Mouse (Mus musculus): ENCODE measurements around the gene Synpo2l. TPM values are rescaled to one million over a fixed set of nuclear protein-coding genes. Genes with fewer than 3 reads are reported as not detected.
A peak's percentile ranks its signal among the peaks of the same experiment; 100 is the strongest.

Gene Synpo2l
- polyA plus RNA-seq, 1 experiment from 2014 or later, result 0.10 TPM

- Histone ChIP-seq H3K4me1 (ENCODE audit: control insufficient read depth, insufficient read depth, low read length) (no peaks in the 10 kb centered on the region), H3K36me3 (ENCODE audit: control insufficient read depth, insufficient read depth, low read length) (no peaks in the 10 kb centered on the region), H3K27ac (ENCODE audit: low read length) (no peak overlapping the region), H3K4me2 (ENCODE audit: low read depth, low read length) (no peak overlapping the region), H3K4me3 (ENCODE audit: low read length) (no peak overlapping the region), H3K27me3 (replicated peaks; ENCODE audit: control insufficient read depth, insufficient read depth, low read length) (no peaks in the 10 kb centered on the region), H3K9ac (ENCODE audit: low read depth, low read length) (no peak overlapping the region), H3K9me3 (ENCODE audit: control insufficient read depth, low read length) (no peaks in the 10 kb centered on the region)
- 75% methylated on average over 9 of the region's 9 CpGs for WGBS
- no peak for ATAC-seq
Measured at GRCm38 (mm10) chr14:20655731-20656130, 12.4 kb downstream of the Synpo2l start.

- Histone ChIP-seq H3K4me1 (ENCODE audit: control insufficient read depth, insufficient read depth, low read length) (no peaks in the 10 kb centered on the region), H3K9ac (ENCODE audit: low read depth, low read length) (no peak overlapping the region), H3K4me3 (ENCODE audit: low read length) (no peak overlapping the region), H3K9me3 (ENCODE audit: control insufficient read depth, low read length) (no peaks in the 10 kb centered on the region), H3K36me3 (ENCODE audit: control insufficient read depth, insufficient read depth, low read length) (no peaks in the 10 kb centered on the region), H3K4me2 (ENCODE audit: low read depth, low read length) (no peak overlapping the region), H3K27me3 (replicated peaks; ENCODE audit: control insufficient read depth, insufficient read depth, low read length) (no peaks in the 10 kb centered on the region), H3K27ac (ENCODE audit: low read length) (no peak overlapping the region)
- ATAC-seq, result no peak
- 68% methylated on average over 9 of the region's 9 CpGs for WGBS
Measured at GRCm38 (mm10) chr14:20654690-20655421, 13.3 kb downstream of the Synpo2l start.

- Histone ChIP-seq H3K27ac (ENCODE audit: low read length) (no peak overlapping the region), H3K27me3 (replicated peaks; ENCODE audit: control insufficient read depth, insufficient read depth, low read length) (no peaks in the 10 kb centered on the region), H3K9ac (ENCODE audit: low read depth, low read length) (no peak overlapping the region), H3K36me3 (ENCODE audit: control insufficient read depth, insufficient read depth, low read length) (no peaks in the 10 kb centered on the region), H3K4me1 (ENCODE audit: control insufficient read depth, insufficient read depth, low read length) (no peaks in the 10 kb centered on the region), H3K4me2 (ENCODE audit: low read depth, low read length) (no peak overlapping the region), H3K4me3 (ENCODE audit: low read length) (no peak overlapping the region), H3K9me3 (ENCODE audit: control insufficient read depth, low read length) (no peaks in the 10 kb centered on the region)
- WGBS, result 64% methylated on average over 4 of the region's 4 CpGs
- ATAC-seq, result no peak
Measured at GRCm38 (mm10) chr14:20651722-20652256, 16.4 kb downstream of the Synpo2l start.

GRCm38 (mm10) chr14:20651000-20651399, 17.2 kb downstream of the Synpo2l start:
- no peaks in the 10 kb centered on the region for H3K36me3 ChIP-seq (ENCODE audit: control insufficient read depth, insufficient read depth, low read length)
- no peaks in the 10 kb centered on the region for H3K4me1 ChIP-seq (ENCODE audit: control insufficient read depth, insufficient read depth, low read length)
- H3K4me2 ChIP-seq (ENCODE audit: low read depth, low read length), result no peak overlapping the region
- ATAC-seq, result no peak
- no peak overlapping the region for H3K4me3 ChIP-seq (ENCODE audit: low read length)
- WGBS, result 64% methylated on average over 2 of the region's 2 CpGs
- H3K9ac ChIP-seq (ENCODE audit: low read depth, low read length), result no peak overlapping the region
- H3K27ac ChIP-seq (ENCODE audit: low read length), result no peak overlapping the region
- H3K9me3 ChIP-seq (ENCODE audit: control insufficient read depth, low read length), result no peaks in the 10 kb centered on the region
- H3K27me3 ChIP-seq (replicated peaks; ENCODE audit: control insufficient read depth, insufficient read depth, low read length), result no peaks in the 10 kb centered on the region

- Histone ChIP-seq H3K27ac (ENCODE audit: low read length) (no peak overlapping the region), H3K4me3 (ENCODE audit: low read length) (no peak overlapping the region), H3K4me2 (ENCODE audit: low read depth, low read length) (no peak overlapping the region), H3K9ac (ENCODE audit: low read depth, low read length) (no peak overlapping the region), H3K4me1 (ENCODE audit: control insufficient read depth, insufficient read depth, low read length) (no peaks in the 10 kb centered on the region), H3K36me3 (ENCODE audit: control insufficient read depth, insufficient read depth, low read length) (no peaks in the 10 kb centered on the region), H3K27me3 (replicated peaks; ENCODE audit: control insufficient read depth, insufficient read depth, low read length) (no peaks in the 10 kb centered on the region), H3K9me3 (ENCODE audit: control insufficient read depth, low read length) (no peaks in the 10 kb centered on the region)
- ATAC-seq, result no peak
Measured at GRCm38 (mm10) chr14:20646381-20646780, 21.8 kb downstream of the Synpo2l start.

- Histone ChIP-seq H3K27ac (ENCODE audit: low read length) (no peak overlapping the region), H3K4me1 (ENCODE audit: control insufficient read depth, insufficient read depth, low read length) (no peaks in the 10 kb centered on the region), H3K4me2 (ENCODE audit: low read depth, low read length) (no peak overlapping the region), H3K4me3 (ENCODE audit: low read length) (no peak overlapping the region), H3K9ac (ENCODE audit: low read depth, low read length) (no peak overlapping the region), H3K36me3 (ENCODE audit: control insufficient read depth, insufficient read depth, low read length) (no peaks in the 10 kb centered on the region), H3K27me3 (replicated peaks; ENCODE audit: control insufficient read depth, insufficient read depth, low read length) (no peaks in the 10 kb centered on the region), H3K9me3 (ENCODE audit: control insufficient read depth, low read length) (no peaks in the 10 kb centered on the region)
- 38% methylated on average over 3 of the region's 3 CpGs for WGBS
- ATAC-seq, result no peak
Measured at GRCm38 (mm10) chr14:20645547-20645946, 22.6 kb downstream of the Synpo2l start.

- H3K27me3 ChIP-seq (replicated peaks; ENCODE audit: control insufficient read depth, insufficient read depth, low read length), result no peaks in the 10 kb centered on the region
- H3K27ac ChIP-seq (ENCODE audit: low read length), result peak overlapping the region; percentile 94
- no peak for ATAC-seq
- no peaks in the 10 kb centered on the region for H3K36me3 ChIP-seq (ENCODE audit: control insufficient read depth, insufficient read depth, low read length)
- 14% methylated on average over 10 of the region's 10 CpGs for WGBS
- H3K4me3 ChIP-seq (ENCODE audit: low read length), result peak overlapping the region; percentile 79
- H3K4me1 ChIP-seq (ENCODE audit: control insufficient read depth, insufficient read depth, low read length), result peaks cover 5% of the 10 kb centered on the region; the same call in 1 of the 2 replicates
- H3K9ac ChIP-seq (ENCODE audit: low read depth, low read length), result peak overlapping the region; percentile 93
- no peaks in the 10 kb centered on the region for H3K9me3 ChIP-seq (ENCODE audit: control insufficient read depth, low read length)
- peak overlapping the region; percentile 73 for H3K4me2 ChIP-seq (ENCODE audit: low read depth, low read length)
Measured at GRCm38 (mm10) chr14:20641438-20641875, 26.7 kb downstream of the Synpo2l start.

- H3K4me1 ChIP-seq (ENCODE audit: control insufficient read depth, insufficient read depth, low read length), result peaks cover 5% of the 10 kb centered on the region; the same call in 1 of the 2 replicates
- H3K27ac ChIP-seq (ENCODE audit: low read length), result peak within 1 kb of the TSS; percentile 94
- peak within 1 kb of the TSS; percentile 91 for H3K4me2 ChIP-seq (ENCODE audit: low read depth, low read length)
- H3K9ac ChIP-seq (ENCODE audit: low read depth, low read length), result peak within 1 kb of the TSS; percentile 93
- no peaks in the 10 kb centered on the region for H3K27me3 ChIP-seq (replicated peaks; ENCODE audit: control insufficient read depth, insufficient read depth, low read length)
- H3K4me3 ChIP-seq (ENCODE audit: low read length), result peak within 1 kb of the TSS; percentile 79
- H3K36me3 ChIP-seq (ENCODE audit: control insufficient read depth, insufficient read depth, low read length), result no peaks in the 10 kb centered on the region
- H3K9me3 ChIP-seq (ENCODE audit: control insufficient read depth, low read length), result no peaks in the 10 kb centered on the region
- under 1% methylated on average over 73 of the region's 73 CpGs for WGBS
- peak; percentile 97 for ATAC-seq
Measured at GRCm38 (mm10) chr14:20640644-20641437, 27.3 kb downstream of the Synpo2l start, which contains the start of gene Usp54. Gene Usp54 (minus strand): TSS chr14:20641063.

- Histone ChIP-seq H3K4me3 (ENCODE audit: low read length) (peak overlapping the region; percentile 79), H3K9ac (ENCODE audit: low read depth, low read length) (peak overlapping the region; percentile 93), H3K4me1 (ENCODE audit: control insufficient read depth, insufficient read depth, low read length) (peaks cover 5% of the 10 kb centered on the region; the same call in 1 of the 2 replicates), H3K9me3 (ENCODE audit: control insufficient read depth, low read length) (no peaks in the 10 kb centered on the region), H3K27ac (ENCODE audit: low read length) (peak overlapping the region; percentile 59), H3K36me3 (ENCODE audit: control insufficient read depth, insufficient read depth, low read length) (no peaks in the 10 kb centered on the region), H3K27me3 (replicated peaks; ENCODE audit: control insufficient read depth, insufficient read depth, low read length) (no peaks in the 10 kb centered on the region), H3K4me2 (ENCODE audit: low read depth, low read length) (peak overlapping the region; percentile 91)
- peak; percentile 58 for ATAC-seq
- WGBS, result 2% methylated on average over 16 of the region's 16 CpGs
Measured at GRCm38 (mm10) chr14:20639918-20640619, 28.1 kb downstream of the Synpo2l start.

All from intestine, embryonic 16.5 days (tissue).